Mouse (Mus musculus) layer of hippocampus, postnatal 14 days (tissue): ENCODE data around the gene Hemk1. TPM values are rescaled to one million over a fixed set of nuclear protein-coding genes. Genes with fewer than 3 reads are reported as not detected.

Source experiments
- DNase-seq, 2 experiments: peaks; one replicate each; pipeline ENCODE4 v3.0.0; 2021 to 2022; ENCODE audit warnings: low spot score in 2 of 2, mixed read lengths in 1 of 2
- total RNA-seq, 2 experiments: library from RNA; stranded (reverse); gene quantifications; 2 replicates each; pipeline ENCODE4 v1.2.3; 2021

Gene Hemk1
- total RNA-seq, 2 experiments from 2014 or later, result 16.1 to 18.5 TPM

DNA sequence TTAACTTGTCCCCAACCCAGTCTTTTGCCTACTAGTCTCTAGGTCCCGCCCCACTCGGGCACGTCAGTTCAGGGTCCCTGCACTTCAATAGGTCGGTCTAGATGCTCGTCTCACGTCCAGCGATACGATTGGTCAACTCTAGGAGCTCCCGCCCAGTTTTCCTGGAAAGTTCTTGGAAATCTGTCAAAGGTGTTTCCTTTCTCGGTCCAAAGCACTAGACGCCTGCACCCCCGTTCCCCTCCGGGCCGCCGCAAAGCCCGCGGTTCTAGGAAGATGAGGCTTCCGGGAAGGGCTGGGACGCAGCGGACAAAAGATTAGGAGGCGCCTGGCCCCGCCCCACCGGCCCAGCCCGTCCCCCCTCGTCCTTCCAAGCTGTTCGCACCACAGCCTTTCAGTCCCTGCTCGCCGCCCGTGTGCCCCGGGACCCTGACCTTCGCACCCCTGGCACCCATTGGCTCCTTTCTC, 41.6 kb downstream of the Hemk1 start:
- peak; percentile 93 to 95 for DNase-seq

DNA sequence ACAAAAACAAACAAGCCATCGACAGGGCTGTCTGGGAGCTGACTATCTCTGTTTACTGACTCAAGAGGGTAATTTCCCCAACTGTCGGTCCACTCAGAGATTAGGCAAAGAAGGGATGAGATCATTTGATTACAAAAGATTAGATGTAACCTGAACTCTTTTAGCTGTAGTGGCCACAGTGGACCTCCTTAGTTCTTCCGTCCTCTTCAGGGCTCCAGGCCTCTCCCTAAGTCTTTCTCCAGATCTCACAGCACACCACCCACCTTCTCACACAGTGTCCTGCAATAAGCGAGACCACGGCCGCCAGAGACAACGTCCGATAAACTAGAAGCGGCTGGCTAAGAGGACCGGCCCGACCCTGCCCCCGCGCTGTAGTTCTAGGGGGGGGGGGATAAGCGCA, 42.1 kb downstream of the Hemk1 start:
- no peak for DNase-seq

DNA sequence AAGGTAGTCTGAATTCAATTTTAAA, 42.3 kb downstream of the Hemk1 start, which contains the start of gene Cish:
Cish (plus strand) TSS at position 11 of the 25 bp plus-strand sequence.
- no peak for DNase-seq

DNA sequence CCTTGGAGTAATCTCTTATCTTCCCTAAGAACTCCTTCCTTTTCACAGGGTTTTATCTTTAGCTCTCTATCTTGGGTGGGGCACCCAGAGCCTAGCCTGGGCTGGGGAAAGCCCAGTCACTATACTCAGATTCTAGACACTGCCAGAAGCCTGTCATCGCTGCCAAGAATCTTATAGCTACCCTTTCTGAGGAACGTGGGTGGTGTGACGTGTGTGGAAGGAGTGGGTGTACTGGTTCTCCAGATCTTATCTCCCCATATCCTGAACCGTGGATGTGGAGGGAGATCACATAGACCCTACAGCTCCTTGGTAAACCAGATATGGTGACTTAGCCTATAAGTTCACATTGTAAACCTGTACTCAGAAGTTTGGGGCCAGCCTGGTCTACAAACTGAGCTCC, 42.5 kb downstream of the Hemk1 start:
- no peak for DNase-seq

DNA sequence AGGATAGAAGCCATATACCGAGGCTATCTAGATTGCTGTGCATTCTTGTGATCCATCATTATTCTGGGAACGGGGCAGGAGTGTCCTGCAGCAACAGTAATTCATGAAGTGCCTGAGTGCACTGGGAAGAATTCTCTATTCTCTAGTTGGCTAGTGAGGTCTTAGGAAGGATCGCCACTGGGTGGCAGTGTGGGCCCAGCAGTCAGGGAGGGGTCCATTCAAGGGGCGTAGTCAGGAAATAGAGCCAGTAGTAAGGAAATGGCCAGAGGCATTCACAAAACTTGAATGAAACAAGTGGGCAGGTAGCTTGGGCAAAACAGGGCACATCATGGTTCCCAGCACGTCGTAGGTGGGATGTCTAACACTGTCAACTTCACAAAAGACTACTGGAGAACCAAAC, 43.9 kb downstream of the Hemk1 start:
- DNase-seq, result peak; percentile 66 to 69

DNA sequence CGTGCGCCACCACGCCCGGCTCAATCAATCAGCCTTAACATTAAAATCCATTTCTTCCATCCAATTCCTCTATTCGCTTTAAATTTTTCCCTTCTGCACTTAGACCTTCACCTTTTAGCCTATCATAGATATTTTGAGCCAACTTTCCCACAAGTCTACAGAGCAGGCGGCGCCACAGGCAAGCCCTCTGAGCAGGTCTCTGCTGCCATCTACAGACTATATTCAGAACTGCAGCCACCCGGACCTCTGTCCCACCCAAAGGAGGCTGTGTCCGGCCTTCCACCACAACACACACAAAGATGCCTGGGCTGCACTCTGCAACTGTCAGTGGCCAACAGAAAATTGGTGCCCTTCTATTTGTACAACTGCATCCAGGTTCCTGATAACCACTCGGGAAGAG, 47.3 kb downstream of the Hemk1 start:
- DNase-seq, result peak; percentile 76 to 81

DNA sequence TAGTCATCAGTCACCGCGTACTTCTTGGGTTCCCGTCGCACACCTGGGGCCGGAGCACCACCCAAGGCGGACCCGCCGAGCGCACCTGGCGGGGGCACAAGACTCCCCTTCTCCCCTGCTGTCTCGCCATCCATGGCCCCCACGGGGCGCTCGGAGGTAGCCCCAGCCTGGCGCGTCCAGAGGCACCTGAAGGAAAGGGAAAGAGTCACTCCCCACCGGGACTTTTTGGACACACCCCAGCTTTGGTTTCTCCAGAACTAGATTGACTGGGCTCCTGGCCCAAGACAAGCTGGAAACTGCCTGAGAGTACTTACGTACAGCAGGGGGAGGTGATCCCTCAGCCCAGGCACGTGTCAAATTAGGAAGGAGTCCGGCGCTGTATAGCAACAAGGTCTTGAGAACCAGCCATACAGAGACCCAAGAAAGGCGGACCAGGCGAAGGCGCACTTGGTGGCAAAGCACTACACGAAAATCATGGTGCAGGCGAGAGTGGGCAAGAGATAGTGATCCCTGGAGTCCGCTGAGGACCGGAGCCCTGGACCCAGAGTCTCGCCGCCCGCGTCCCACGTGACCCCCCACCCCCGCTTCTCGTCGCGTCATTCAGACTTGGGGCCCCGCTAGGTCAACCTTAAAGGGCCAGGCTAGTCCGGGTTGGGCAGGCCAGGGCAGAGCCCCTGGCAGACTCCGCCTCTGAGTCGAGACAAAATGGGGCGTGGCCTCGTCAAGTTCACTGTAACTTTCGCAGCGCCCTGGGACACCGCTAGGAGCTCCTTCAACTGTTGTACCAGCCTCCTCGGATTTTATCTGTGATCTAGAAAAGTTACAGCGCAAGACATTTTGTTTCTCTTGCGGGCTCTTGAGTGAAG, 48.7 kb downstream of the Hemk1 start, which contains the start of gene Mapkapk3:
Mapkapk3 (minus strand) TSS at position 667 of the 866 bp plus-strand sequence.
- DNase-seq, result peak; percentile 39 to 42

DNA sequence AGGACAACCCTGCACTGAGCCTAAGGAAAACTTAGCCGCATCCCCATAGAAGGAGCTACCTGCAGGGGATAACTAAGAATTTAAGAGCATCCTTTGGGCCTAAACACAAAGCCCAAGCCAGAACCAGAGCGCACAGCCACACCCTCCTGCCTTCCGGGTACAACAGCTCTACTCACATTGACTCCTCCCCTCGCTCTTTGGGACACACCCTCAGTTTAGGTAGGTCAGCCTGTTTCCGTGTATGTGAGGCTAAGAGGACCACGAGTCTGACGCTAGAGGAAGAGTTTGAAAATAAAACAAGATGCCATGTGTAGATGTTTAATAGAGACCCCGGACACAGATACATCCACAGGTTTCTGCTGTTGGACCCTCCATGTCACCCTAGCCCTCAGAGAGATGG, 49.4 kb downstream of the Hemk1 start:
- DNase-seq, result no peak

DNA sequence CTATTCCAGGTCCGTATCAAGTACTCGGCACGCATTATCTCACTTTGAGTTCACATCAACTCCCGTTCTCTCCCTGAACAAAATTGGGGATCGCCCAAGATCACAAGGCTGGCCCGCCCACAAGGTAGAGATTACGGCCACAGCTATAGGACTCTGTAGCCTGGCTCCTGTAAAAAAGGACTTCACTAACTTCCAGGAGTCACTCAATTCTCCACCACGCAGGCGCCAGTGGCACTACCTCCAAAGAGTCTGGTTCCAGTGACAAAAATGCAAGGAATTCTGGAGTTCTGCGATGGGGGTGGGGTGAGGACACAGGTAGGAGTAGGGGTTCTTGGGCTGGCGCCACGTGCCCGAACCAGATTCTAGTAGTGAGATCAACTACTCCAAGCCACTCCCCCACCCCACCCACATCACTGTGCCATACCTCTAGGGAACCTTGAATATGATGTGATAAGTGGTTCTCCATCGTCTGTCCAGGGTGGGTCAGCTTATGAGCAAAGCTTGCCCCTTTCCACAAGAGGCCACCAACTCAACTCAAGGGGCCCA, 50.0 kb downstream of the Hemk1 start:
- no peak for DNase-seq

DNA sequence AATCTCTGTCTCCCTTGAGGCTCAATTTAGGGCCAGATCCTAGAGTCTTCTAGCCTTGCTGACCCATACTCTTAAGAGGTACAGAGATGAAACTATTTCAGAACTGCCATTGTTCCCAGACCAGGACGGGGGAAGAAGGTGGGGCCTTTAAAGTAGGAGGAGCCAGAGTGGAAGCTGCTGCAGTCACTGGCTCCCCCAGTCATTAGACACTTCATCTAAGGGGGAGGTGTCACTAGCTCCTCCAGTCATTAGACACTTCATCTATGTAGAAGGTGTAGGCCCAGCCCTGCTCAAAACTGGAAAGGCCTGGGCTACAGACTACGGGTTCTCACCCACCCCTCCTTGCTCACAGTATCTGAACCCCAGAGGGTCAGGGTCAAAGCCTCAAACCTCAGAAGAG, 50.9 kb downstream of the Hemk1 start:
- no peak for DNase-seq

DNA sequence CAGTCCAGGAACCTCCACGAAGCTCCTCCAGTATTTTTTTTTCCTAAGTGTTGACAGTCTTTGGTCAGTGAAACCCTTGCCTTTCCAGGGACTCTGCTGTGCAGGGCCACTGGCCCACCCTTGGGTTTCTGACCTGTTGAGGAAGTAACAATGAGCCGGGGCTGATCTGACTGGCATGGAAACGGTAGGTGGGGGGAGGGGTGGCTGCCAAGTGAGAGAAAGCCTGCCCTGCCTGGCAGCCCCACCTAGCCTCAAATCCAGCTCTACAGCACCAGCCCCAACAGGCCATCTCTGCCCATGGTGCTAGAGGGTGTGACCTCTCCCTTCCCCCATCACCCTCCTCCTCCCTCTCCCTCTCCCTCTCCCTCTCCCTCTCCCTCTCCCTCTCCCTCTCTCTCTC, 53.1 kb downstream of the Hemk1 start:
- DNase-seq, result no peak

DNA sequence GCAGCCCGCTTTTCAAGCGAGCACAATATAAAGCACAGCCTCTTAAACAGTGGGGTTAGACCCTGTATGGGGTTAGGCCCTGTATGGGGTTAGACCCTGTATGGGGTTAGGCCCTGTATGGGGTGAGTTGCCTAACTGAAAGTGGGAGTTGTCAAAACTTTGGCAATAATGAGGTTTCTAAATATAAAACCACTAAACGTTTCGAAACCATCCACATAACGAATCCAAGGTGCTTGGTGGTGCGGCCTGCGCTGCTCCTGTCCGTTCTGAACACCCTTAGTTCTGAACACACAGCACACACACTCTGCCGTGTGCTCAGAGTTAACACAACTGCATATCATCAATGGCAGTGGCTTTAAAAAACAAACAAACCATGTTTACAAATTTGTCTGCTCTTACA, 55.2 kb downstream of the Hemk1 start:
- DNase-seq, result no peak

DNA sequence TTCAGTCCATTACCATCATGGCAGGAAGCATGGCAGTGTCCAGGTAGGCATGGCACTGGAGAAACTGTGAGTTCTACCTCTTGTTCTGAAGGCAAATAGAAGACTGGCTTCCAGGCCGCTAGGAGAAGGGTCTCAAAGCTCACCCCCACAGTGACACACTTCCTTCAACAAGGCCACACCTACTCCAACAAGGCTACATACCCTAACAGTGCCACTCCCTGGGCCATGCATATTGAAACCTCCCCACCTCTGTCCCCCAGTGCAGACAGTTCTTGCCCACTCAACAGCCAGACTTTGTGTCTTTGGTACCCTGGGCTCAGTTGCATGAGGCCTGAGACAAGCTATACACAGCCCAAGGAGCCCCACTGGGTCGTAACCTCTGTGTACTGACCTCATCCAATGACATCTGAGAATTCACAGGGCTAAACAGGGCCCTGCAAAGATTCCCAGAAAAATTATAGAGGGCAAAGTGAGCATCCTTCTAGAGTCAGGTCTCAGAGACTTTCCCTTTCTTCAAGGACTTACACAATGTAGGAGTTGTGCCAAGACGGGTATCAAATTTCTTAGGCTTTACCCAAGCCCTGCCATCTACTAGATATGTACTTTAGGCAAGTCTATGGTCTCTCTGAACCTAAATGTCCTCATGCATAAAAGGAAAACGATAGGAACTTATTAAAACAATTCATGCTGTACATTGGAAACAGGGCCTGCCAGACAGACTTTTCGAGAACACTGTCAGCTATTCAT, 56.7 kb downstream of the Hemk1 start:
- DNase-seq, result no peak

DNA sequence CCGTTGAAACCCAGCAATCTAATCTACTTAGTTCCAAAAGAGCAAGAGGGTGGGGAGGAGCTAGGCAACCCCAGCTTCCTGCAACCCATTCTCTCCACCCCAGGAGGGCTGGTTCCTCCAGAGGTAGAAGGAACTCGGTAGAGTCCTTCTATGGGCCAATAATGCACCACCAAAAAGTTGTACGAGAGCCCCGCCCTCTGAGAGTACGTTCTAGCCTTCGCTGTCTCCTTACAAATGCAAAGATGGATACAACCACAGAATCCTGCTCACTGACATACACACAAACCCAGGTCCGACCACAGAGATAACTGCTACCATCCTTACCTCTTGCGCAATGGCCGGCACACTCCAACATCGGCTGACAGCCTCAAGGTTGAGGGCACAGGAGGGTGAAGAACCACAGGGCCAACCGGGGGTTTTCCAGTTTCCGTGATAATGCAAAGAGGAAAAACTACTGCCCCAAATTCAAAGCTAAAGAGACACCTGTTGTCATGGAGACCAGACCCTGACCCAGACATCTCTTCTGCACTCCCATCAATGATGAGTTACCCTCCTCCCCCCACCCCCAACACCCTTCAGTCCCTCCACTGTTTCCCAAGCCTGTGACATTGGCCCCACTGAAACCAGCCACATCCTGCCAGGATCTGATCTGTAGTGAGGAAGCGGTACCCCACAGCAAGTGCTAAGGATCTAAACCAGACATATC, 57.7 kb downstream of the Hemk1 start:
- no peak for DNase-seq

DNA sequence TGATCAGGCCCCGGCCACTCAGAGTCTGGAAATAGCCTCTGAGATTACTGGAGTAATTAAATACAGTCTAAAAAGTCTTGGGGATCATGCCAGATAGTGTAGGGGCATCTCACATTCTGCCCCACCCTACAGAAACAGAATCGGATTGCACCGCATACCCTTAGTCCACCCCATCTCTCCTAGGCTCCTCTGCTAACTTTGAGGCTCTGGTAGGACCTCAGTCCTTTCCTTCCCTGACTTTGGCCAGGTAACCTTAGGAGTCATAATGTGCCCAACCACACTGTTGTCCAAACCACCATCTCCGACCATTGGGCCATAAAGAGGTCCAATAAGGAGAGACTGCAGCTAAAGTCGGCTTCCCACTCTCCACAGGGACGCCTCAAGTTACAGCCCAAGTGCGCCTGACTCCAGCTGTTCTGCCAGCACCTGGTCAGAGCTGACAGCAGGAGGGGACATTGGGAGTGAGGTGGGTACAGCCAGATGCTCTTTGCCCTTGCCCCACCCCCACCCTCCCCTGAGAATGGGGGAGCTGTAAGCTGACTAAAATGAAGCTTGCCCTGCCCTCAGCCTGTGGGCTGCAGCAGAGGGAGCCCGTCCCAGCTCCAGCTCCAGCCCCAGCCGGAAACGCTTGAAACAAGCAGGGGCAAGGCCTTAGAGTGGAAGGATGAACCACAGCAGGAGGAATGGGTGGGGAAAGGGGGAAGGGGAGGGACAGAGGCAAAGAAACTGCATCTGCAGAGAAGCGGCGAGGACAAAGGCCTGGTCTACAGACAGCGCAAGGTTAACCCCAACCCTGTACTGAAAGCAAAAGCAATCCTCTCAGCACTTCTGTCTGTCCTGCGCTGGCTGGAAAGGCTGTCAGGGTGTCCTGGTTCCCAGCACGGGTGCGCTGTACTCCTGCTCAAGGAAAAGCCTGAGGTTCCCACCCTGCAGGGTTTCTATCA, 58.5 kb downstream of the Hemk1 start:
- no peak for DNase-seq

DNA sequence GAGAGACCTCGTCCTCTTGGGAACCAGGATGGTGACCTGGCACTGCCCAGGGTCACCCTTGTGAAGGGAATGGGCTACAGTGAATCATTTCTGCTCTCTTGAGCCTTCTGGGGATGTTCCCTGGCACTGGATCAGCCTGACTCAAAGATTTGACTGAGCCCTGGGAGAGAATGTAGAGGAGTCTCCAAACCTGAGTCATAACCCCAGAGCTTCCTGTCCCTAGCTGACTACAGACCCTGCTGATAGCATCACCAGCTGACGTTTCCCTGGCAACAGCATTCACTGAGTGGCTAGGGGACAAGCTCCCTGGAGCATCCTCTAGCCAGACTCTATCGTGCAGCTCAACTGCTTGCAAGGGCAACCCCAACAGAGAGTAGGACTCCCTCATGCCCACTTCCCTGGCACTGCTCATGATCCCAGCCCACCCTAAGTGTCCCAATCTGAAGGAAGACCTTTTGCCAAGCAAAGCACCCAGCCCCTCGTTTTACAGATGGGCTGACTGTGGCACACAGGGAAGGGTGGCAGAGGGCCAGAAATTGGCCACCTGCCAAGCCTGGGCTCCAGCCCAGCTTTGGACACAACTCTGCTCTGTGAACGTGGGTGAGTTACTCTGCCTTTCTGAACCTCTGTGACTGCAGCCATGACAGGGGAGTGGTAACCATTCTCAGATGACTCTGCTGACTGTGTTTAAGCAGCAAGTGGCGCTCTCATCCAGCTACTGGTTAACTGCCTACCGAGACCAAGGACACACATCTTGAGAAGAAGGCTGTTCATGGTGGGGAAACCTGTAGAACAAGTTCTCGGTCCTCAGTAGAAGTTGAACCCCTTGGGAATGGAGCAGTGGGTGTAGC, 59.4 kb downstream of the Hemk1 start:
- DNase-seq, result peak in 1 of 2 experiments; percentile 56

DNA sequence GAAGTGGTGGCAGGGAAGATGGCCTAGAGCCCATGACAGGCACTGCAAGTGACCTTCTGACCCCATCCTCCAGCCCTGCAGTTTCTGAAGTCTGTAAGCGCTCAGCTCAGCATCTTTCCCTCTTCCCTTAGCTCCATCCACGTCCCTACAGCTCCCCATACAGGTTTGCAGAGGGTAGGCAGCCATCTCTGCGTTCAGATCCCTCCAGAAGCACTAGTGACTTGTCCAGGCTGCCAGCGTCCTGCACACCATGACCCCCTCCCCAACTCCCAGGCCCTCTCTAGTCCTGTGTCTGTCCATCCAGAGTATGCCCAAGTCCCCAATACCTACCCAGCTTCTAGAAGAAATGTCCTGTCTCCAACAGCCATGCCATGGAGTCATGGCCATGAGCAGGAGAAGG, 60.0 kb downstream of the Hemk1 start:
- no peak for DNase-seq

DNA sequence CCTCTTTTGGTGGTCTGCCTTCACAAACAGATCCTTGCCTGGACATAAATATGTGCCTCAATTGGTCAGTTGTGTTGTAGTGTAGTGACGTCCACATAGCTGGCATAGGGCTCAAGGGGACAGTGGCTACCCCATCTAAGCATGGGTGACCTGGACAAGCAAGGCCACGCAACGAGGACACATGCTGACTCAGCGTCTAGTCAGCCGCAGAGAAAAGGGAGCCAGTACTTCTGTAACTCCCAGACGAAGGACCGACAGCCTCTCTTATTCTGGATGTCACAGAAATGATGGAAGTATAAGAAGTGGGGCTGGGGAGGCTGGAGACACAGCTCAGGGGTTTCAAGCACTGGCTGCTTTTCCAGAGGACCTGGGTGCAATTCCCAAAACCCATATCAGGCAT, 60.5 kb downstream of the Hemk1 start:
- no peak for DNase-seq
